Mouse (Mus musculus): ENCODE results near the gene Kcnq1. TPM values are rescaled to one million over a fixed set of nuclear protein-coding genes. Genes with fewer than 3 reads are reported as not detected.

Kcnq1 gene
- polyA plus RNA-seq, 1 experiment: 0.54 TPM

GRCm38 (mm10) chr7:143401429-143402016 lies 295.4 kb downstream of the Kcnq1 start:
- WGBS: 75% methylated on average over 5 of the region's 5 CpGs
- no peak for DNase-seq

DNA sequence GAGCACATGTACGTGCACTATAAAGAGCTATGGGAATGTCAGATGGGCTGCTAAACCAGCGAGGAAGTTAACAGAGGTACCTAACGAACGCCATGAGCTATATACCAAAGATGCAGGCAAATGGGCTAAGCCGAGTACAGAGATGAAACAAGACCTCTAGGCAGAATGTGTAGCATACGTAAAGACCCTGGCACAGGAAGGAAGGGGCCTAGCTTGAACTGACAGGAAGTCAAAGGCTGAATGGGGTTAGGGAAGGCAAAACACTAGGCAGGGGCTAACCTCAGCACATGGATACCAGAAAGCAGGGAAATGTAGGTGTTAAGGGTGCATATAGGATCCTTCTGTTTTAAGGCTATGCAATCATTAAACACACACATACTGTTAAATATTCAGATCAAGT lies 298.1 kb downstream of the Kcnq1 start:
- no peaks in the 10 kb centered on the region for H3K27me3 ChIP-seq (ENCODE audit: control insufficient read depth, insufficient read depth, low read length)
- no peaks in the 10 kb centered on the region; the same call in 1 of the 2 replicates for H3K4me1 ChIP-seq (ENCODE audit: control insufficient read depth, insufficient read depth, low read length)
- DNase-seq: no peak
- H3K4me3 ChIP-seq (replicated peaks; ENCODE audit: insufficient read depth, low read depth, low read length): no peak overlapping the region
- TF ChIP-seq CTCF (IDR thresholded peaks at IDR 0.05; ENCODE audit: borderline replicate concordance, insufficient read depth, low read depth, low read length) (no peak), POLR2A (IDR thresholded peaks at IDR 0.05; ENCODE audit: borderline replicate concordance, insufficient read depth, low read length) (no peak)
- no peak overlapping the region for H3K27ac ChIP-seq (ENCODE audit: insufficient read depth, low read length)
- WGBS: 97% methylated on average over 6 of the region's 6 CpGs

More at GRCm38 (mm10) chr7:143401429-143402016, 295.4 kb downstream of the Kcnq1 start:
- Histone ChIP-seq H3K27me3 (ENCODE audit: control insufficient read depth, insufficient read depth, low read length) (no peaks in the 10 kb centered on the region), H3K27ac (ENCODE audit: insufficient read depth, low read length) (no peak overlapping the region), H3K4me3 (replicated peaks; ENCODE audit: insufficient read depth, low read depth, low read length) (no peak overlapping the region), H3K4me1 (ENCODE audit: control insufficient read depth, insufficient read depth, low read length) (no peaks in the 10 kb centered on the region; the same call in 1 of the 2 replicates)
- TF ChIP-seq POLR2A (IDR thresholded peaks at IDR 0.05; ENCODE audit: borderline replicate concordance, insufficient read depth, low read length) (no peak), CTCF (IDR thresholded peaks at IDR 0.05; ENCODE audit: borderline replicate concordance, insufficient read depth, low read depth, low read length) (no peak)

GRCm38 (mm10) chr7:143407931-143408501 lies 301.9 kb downstream of the Kcnq1 start:
- 62% methylated on average over 9 of the region's 9 CpGs for WGBS
- Histone ChIP-seq H3K27ac (ENCODE audit: insufficient read depth, low read length) (no peak overlapping the region), H3K4me1 (ENCODE audit: control insufficient read depth, insufficient read depth, low read length) (no peaks in the 10 kb centered on the region), H3K27me3 (ENCODE audit: control insufficient read depth, insufficient read depth, low read length) (peaks cover 1% of the 10 kb centered on the region; the same call in 1 of the 2 replicates), H3K4me3 (replicated peaks; ENCODE audit: insufficient read depth, low read depth, low read length) (no peak overlapping the region)
- no peak for TF ChIP-seq CTCF (IDR thresholded peaks at IDR 0.05; ENCODE audit: borderline replicate concordance, insufficient read depth, low read depth, low read length)
- no peak for TF ChIP-seq POLR2A (IDR thresholded peaks at IDR 0.05; ENCODE audit: borderline replicate concordance, insufficient read depth, low read length)
- DNase-seq: no peak

DNA sequence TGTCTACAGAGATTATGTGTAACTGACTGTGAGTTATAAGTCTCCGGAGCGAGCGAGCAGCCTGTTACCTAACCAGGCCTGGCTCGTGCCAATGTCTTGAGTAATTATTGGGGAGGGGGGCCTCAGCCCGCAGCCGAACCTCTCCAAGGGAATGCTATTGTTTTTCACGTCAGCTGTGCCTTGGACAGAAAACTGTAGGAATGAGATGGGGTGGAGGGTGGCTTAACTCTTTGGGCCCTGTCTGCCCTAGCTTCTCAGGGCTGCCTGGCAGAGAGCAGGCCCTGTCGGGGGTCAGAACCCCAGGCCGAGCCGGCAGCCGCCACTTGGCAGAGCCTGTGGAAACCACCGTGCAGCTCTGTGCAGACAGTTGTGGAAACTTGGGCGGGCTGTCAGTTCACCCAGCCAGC lies 302.5 kb downstream of the Kcnq1 start:
- 30% methylated on average over 13 of the region's 13 CpGs for WGBS
- TF ChIP-seq POLR2A (IDR thresholded peaks at IDR 0.05; ENCODE audit: borderline replicate concordance, insufficient read depth, low read length) (no peak), CTCF (IDR thresholded peaks at IDR 0.05; ENCODE audit: borderline replicate concordance, insufficient read depth, low read depth, low read length) (no peak)
- no peaks in the 10 kb centered on the region for H3K4me1 ChIP-seq (ENCODE audit: control insufficient read depth, insufficient read depth, low read length)
- no peak for DNase-seq
- H3K27ac ChIP-seq (ENCODE audit: insufficient read depth, low read length): no peak overlapping the region
- H3K27me3 ChIP-seq (ENCODE audit: control insufficient read depth, insufficient read depth, low read length): peaks cover 1% of the 10 kb centered on the region; the same call in 1 of the 2 replicates
- no peak overlapping the region for H3K4me3 ChIP-seq (replicated peaks; ENCODE audit: insufficient read depth, low read depth, low read length)

DNA sequence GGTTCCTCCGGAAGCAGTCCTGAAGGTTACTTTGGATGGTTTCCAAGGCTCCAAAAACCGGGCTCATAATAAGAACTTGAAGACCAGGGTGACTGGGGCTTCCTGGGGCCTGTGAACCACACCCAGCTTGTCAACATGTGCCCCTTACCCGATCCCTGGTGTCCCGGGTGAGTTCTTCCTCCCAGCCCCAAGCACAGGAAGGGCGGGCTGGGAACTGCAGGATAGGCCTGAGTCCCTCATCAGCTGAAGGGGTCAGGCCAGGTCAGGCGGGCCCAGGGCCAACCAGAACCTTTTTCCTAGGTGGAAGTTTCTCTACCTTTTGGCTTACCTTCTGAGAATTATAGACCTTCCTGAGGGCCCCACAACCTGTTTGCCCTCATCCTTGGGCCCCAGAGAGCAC lies 306.4 kb downstream of the Kcnq1 start:
- peaks cover 1% of the 10 kb centered on the region; the same call in 1 of the 2 replicates for H3K27me3 ChIP-seq (ENCODE audit: control insufficient read depth, insufficient read depth, low read length)
- H3K4me3 ChIP-seq (replicated peaks; ENCODE audit: insufficient read depth, low read depth, low read length): no peak overlapping the region
- no peak for DNase-seq
- TF ChIP-seq POLR2A (IDR thresholded peaks at IDR 0.05; ENCODE audit: borderline replicate concordance, insufficient read depth, low read length): no peak
- no peak for TF ChIP-seq CTCF (IDR thresholded peaks at IDR 0.05; ENCODE audit: borderline replicate concordance, insufficient read depth, low read depth, low read length)
- 88% methylated on average over 6 of the region's 6 CpGs for WGBS
- no peak overlapping the region for H3K27ac ChIP-seq (ENCODE audit: insufficient read depth, low read length)
- no peaks in the 10 kb centered on the region for H3K4me1 ChIP-seq (ENCODE audit: control insufficient read depth, insufficient read depth, low read length)

- TF ChIP-seq CTCF (IDR thresholded peaks at IDR 0.05; ENCODE audit: borderline replicate concordance, insufficient read depth, low read depth, low read length): no peak
- TF ChIP-seq POLR2A (IDR thresholded peaks at IDR 0.05; ENCODE audit: borderline replicate concordance, insufficient read depth, low read length): no peak
- DNase-seq: no peak
- no peaks in the 10 kb centered on the region; the same call in 1 of the 2 replicates for H3K27me3 ChIP-seq (ENCODE audit: control insufficient read depth, insufficient read depth, low read length)
- H3K4me3 ChIP-seq (replicated peaks; ENCODE audit: insufficient read depth, low read depth, low read length): no peak overlapping the region
- WGBS: 78% methylated on average over 4 of the region's 4 CpGs
- H3K27ac ChIP-seq (ENCODE audit: insufficient read depth, low read length): no peak overlapping the region
- H3K4me1 ChIP-seq (ENCODE audit: control insufficient read depth, insufficient read depth, low read length): no peaks in the 10 kb centered on the region
Observed at GRCm38 (mm10) chr7:143415070-143415469, 308.9 kb downstream of the Kcnq1 start.

DNA sequence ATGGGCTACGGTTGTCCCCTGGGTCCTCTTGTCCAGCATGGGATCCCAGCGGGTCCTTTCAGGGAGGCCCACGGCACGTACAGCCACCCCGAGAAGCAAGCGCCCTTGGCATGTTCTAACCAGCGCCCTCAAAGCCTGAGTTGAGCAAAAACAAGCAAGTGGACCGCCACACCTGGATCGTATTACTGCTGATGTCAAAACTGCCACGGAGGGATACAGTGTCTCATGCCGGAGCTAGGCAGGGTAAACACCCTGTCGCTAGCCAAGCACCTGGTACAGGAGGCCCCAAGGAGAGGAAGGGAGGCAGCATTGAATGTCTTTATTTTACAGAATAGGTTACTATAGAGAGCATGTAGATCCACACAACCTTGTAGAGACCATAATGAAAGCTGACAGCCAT lies 310.2 kb downstream of the Kcnq1 start:
- Histone ChIP-seq H3K4me3 (replicated peaks; ENCODE audit: insufficient read depth, low read depth, low read length) (no peak overlapping the region), H3K4me1 (ENCODE audit: control insufficient read depth, insufficient read depth, low read length) (no peaks in the 10 kb centered on the region), H3K27ac (ENCODE audit: insufficient read depth, low read length) (no peak overlapping the region), H3K27me3 (ENCODE audit: control insufficient read depth, insufficient read depth, low read length) (no peaks in the 10 kb centered on the region)
- WGBS: 92% methylated on average over 12 of the region's 12 CpGs
- no peak for DNase-seq
- TF ChIP-seq POLR2A (IDR thresholded peaks at IDR 0.05; ENCODE audit: borderline replicate concordance, insufficient read depth, low read length) (no peak), CTCF (IDR thresholded peaks at IDR 0.05; ENCODE audit: borderline replicate concordance, insufficient read depth, low read depth, low read length) (no peak)

DNA sequence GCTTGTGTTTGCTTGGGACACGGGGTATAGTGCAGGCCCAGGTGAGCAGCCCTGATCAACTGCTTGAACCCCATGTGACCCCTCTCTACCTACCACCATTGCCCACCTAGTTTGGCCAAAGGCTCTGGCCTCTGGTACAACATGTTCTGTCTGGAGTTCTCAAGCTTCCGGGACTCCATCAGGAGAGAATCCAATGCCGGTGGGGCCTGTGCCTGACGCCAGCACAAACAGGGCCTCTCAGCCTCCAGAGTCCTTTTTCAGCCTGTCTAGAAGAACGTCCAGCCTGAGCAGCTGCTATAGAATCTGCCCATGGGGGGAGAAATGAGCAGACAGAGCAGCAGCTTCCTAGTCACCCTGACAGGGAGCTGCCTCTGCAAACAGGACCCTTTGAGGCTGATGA lies 311.7 kb downstream of the Kcnq1 start:
- no peak for DNase-seq
- no peak overlapping the region for H3K27ac ChIP-seq (ENCODE audit: insufficient read depth, low read length)
- WGBS: 86% methylated on average over 5 of the region's 5 CpGs
- no peak overlapping the region for H3K4me3 ChIP-seq (replicated peaks; ENCODE audit: insufficient read depth, low read depth, low read length)
- H3K4me1 ChIP-seq (ENCODE audit: control insufficient read depth, insufficient read depth, low read length): no peaks in the 10 kb centered on the region
- H3K27me3 ChIP-seq (ENCODE audit: control insufficient read depth, insufficient read depth, low read length): no peaks in the 10 kb centered on the region; the same call in 1 of the 2 replicates
- TF ChIP-seq POLR2A (IDR thresholded peaks at IDR 0.05; ENCODE audit: borderline replicate concordance, insufficient read depth, low read length) (no peak), CTCF (IDR thresholded peaks at IDR 0.05; ENCODE audit: borderline replicate concordance, insufficient read depth, low read depth, low read length) (no peak)
